Mouse (Mus musculus) limb, embryonic 14.5 days (tissue): ENCODE measurements at regions not wholly inside any gene's neighbourhood (a gene's known extent, or its start where the extent isn't known, plus 50 kb on each side); places are given as distances from the start of the nearest gene placed in this dataset.

Source experiments
- ATAC-seq: fragments of 200-750 bp; cut with Nextera tagmentation; 2 replicates; pipeline ENCODE4 v1.8.0; 2017; ENCODE audit warnings: low read depth, moderate number of reproducible peaks, moderate TSS enrichment; ENCODE audit not compliant: low FRiP score
- DNase-seq: peaks from one replicate; pipeline ENCODE4 v3.0.0-alpha.2; 2015; ENCODE audit warnings: low spot score
- H3K27ac ChIP-seq: fragments of 300-500 bp; sonication (generic); replicated peaks from 2 replicates; pipeline ENCODE4 v1.5.1; 2014; ENCODE audit warnings: low read depth, mild to moderate bottlenecking, low read length, moderate library complexity, mixed read lengths
- H3K27me3 ChIP-seq: fragments of 300-500 bp; sonication (generic); 2 replicates; pipeline ENCODE4 v1.6.1; 2014; ENCODE audit warnings: low read length, mixed read lengths; ENCODE audit not compliant: control insufficient read depth, insufficient read depth
- H3K36me3 ChIP-seq: fragments of 300-500 bp; sonication (generic); 2 replicates; pipeline ENCODE4 v1.6.1; 2014; ENCODE audit warnings: mild to moderate bottlenecking, low read length, moderate library complexity, mixed read lengths; ENCODE audit not compliant: control insufficient read depth, insufficient read depth
- H3K4me1 ChIP-seq: fragments of 300-500 bp; sonication (generic); 2 replicates; pipeline ENCODE4 v1.6.1; 2014; ENCODE audit warnings: antibody characterized with exemption, low read length, mixed read lengths; ENCODE audit not compliant: control insufficient read depth, insufficient read depth
- H3K4me2 ChIP-seq: fragments of 300-500 bp; sonication (generic); replicated peaks from 2 replicates; pipeline ENCODE4 v1.6.1; 2014; ENCODE audit warnings: low read depth, mild to moderate bottlenecking, low read length, moderate library complexity; ENCODE audit not compliant: severe bottlenecking
- H3K4me3 ChIP-seq: fragments of 300-500 bp; sonication (generic); replicated peaks from 2 replicates; pipeline ENCODE4 v1.5.1; 2014; ENCODE audit warnings: low read length
- H3K9ac ChIP-seq: fragments of 300-500 bp; sonication (generic); 2 replicates; pipeline ENCODE4 v1.6.1; 2014; ENCODE audit warnings: mild to moderate bottlenecking, low read depth, low read length, moderate library complexity; ENCODE audit not compliant: severe bottlenecking
- H3K9me3 ChIP-seq: fragments of 300-500 bp; sonication (generic); 2 replicates; pipeline ENCODE4 v1.6.1; 2016; ENCODE audit warnings: low read length; ENCODE audit not compliant: control insufficient read depth
- POLR2A ChIP-seq: fragments of 200-500 bp; IDR thresholded peaks from 2 replicates; pipeline ENCODE4 v1.8.0; 2012; ENCODE audit warnings: inconsistent platforms, mild to moderate bottlenecking, moderate library complexity, borderline replicate concordance; ENCODE audit not compliant: insufficient read depth, insufficient read length; ENCODE audit errors: extremely low read depth
- WGBS: fragments of 180-500 bp; shearing (Covaris S2); extraction: QIAGEN DNeasy Blood & Tissue Kit; methylation state at CpG from one replicate; pipeline ENCODE4 v1.1.7; 2014; 5-methylcytosine and 5-hydroxymethylcytosine counted together

- no peak for TF ChIP-seq POLR2A
Observed at GRCm38 (mm10) chr12:85539423-85539822, 59.4 kb upstream of the Jdp2 start.

GRCm38 (mm10) chr12:85541153-85541552 lies 57.7 kb upstream of the Jdp2 start:
- Histone ChIP-seq H3K27me3 (no peaks in the 10 kb centered on the region), H3K4me2 (no peak overlapping the region)
- DNase-seq = peak; percentile 67

More at GRCm38 (mm10) chr12:85539423-85539822, 59.4 kb upstream of the Jdp2 start:
- no peaks in the 10 kb centered on the region for H3K9me3 ChIP-seq
- H3K4me2 ChIP-seq = no peak overlapping the region
- no peak overlapping the region for H3K27ac ChIP-seq
- ATAC-seq (no peak), DNase-seq (no peak)
- no peaks in the 10 kb centered on the region for H3K27me3 ChIP-seq
- no peak overlapping the region for H3K4me3 ChIP-seq
- H3K36me3 ChIP-seq = no peaks in the 10 kb centered on the region
- peaks cover 15% of the 10 kb centered on the region for H3K4me1 ChIP-seq
- WGBS = 43% methylated on average over 7 of the region's 7 CpGs
- H3K9ac ChIP-seq = no peak overlapping the region

GRCm38 (mm10) chr12:85542881-85543280 lies 55.9 kb upstream of the Jdp2 start:
- TF ChIP-seq POLR2A = no peak
- WGBS = 69% methylated on average over 6 of the region's 6 CpGs

More at GRCm38 (mm10) chr12:85541153-85541552, 57.7 kb upstream of the Jdp2 start:
- ATAC-seq = peak; percentile 71
- 26% methylated on average over 3 of the region's 3 CpGs for WGBS
- Histone ChIP-seq H3K4me3 (no peak overlapping the region), H3K4me1 (peaks cover 24% of the 10 kb centered on the region), H3K9me3 (no peaks in the 10 kb centered on the region), H3K36me3 (no peaks in the 10 kb centered on the region), H3K9ac (no peak overlapping the region), H3K27ac (no peak overlapping the region)
- TF ChIP-seq POLR2A = no peak

GRCm38 (mm10) chr12:85543520-85543919 lies 55.3 kb upstream of the Jdp2 start:
- DNase-seq (no peak), ATAC-seq (no peak)
- no peak for TF ChIP-seq POLR2A
- Histone ChIP-seq H3K4me3 (no peak overlapping the region), H3K9ac (no peak overlapping the region), H3K27ac (no peak overlapping the region), H3K9me3 (no peaks in the 10 kb centered on the region), H3K27me3 (no peaks in the 10 kb centered on the region), H3K4me1 (peaks cover 40% of the 10 kb centered on the region), H3K36me3 (no peaks in the 10 kb centered on the region), H3K4me2 (no peak overlapping the region)
- WGBS = 82% methylated on average over 9 of the region's 9 CpGs

More at GRCm38 (mm10) chr12:85542881-85543280, 55.9 kb upstream of the Jdp2 start:
- no peaks in the 10 kb centered on the region for H3K27me3 ChIP-seq
- peaks cover 34% of the 10 kb centered on the region for H3K4me1 ChIP-seq
- no peak overlapping the region for H3K4me3 ChIP-seq
- H3K36me3 ChIP-seq = no peaks in the 10 kb centered on the region
- H3K27ac ChIP-seq = no peak overlapping the region
- no peak overlapping the region for H3K9ac ChIP-seq
- H3K4me2 ChIP-seq = no peak overlapping the region
- DNase-seq (no peak), ATAC-seq (no peak)
- H3K9me3 ChIP-seq = no peaks in the 10 kb centered on the region

- Histone ChIP-seq H3K4me1 (peaks cover 44% of the 10 kb centered on the region), H3K36me3 (no peaks in the 10 kb centered on the region), H3K9ac (no peak overlapping the region), H3K4me3 (no peak overlapping the region), H3K27me3 (no peaks in the 10 kb centered on the region), H3K9me3 (no peaks in the 10 kb centered on the region), H3K27ac (peak overlapping the region; percentile 67; the same call in 1 of the 2 replicates), H3K4me2 (no peak overlapping the region)
- 38% methylated on average over 4 of the region's 4 CpGs for WGBS
- ATAC-seq = no peak
- TF ChIP-seq POLR2A = no peak
- DNase-seq = peak; percentile 45
Observed at GRCm38 (mm10) chr12:85544801-85545200, 54.0 kb upstream of the Jdp2 start.

GRCm38 (mm10) chr12:85545718-85546117 lies 53.1 kb upstream of the Jdp2 start:
- H3K27me3 ChIP-seq = no peaks in the 10 kb centered on the region
- WGBS = 63% methylated on average over 10 of the region's 10 CpGs
- no peak overlapping the region for H3K9ac ChIP-seq
- no peak overlapping the region for H3K27ac ChIP-seq
- no peaks in the 10 kb centered on the region for H3K36me3 ChIP-seq
- no peak overlapping the region for H3K4me2 ChIP-seq
- TF ChIP-seq POLR2A = no peak
- H3K4me3 ChIP-seq = no peak overlapping the region
- no peaks in the 10 kb centered on the region for H3K9me3 ChIP-seq
- no peak for ATAC-seq
- H3K4me1 ChIP-seq = peaks cover 44% of the 10 kb centered on the region
- no peak for DNase-seq
